Comparison of ENCODE assay signal across 10 mouse cellular contexts in the genomic region with DNA sequence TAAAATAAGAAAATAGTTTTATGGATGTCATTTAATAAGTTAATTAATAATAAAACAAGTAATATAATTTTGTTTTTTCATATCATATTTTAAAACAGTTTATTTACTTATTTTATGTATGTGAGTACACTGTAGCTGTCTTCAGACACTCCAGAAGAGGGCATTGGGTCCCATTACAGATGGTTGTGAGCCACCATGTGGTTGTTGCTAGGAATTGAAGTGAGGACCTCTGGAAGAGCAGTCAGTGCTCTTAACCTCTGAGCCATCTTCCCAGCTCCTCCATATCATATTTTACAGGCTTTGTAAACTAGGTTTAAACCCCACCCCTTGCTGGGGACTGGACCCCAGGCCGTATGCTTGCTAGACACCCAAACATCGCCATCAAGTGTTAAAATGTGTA. TPM values are rescaled to one million over a fixed set of nuclear protein-coding genes. Genes with fewer than 3 reads are reported as not detected.
DNase-seq lines count a peak whose midpoint lies in the region; ATAC-seq and TF ChIP-seq lines count a peak whose summit lies in the region.
"Had no signal": no experiment of that assay in that cellular context is flagged by ENCODE, and none has a peak within 500 bp of the region (broad histone marks: within the 10 kb centered on the region; RNA-seq: fewer than 3 reads in every experiment).

No protein-coding gene starts in this region.

- no peak for DNase-seq in heart, postnatal 0 days (ENCODE audit: low spot score)
- no peak for DNase-seq in heart, postnatal 25 days (ENCODE audit: low spot score)
- DNase-seq in layer of hippocampus, adult 2 months (ENCODE audit: low spot score in 2 of 2) = no peak
- DNase-seq in layer of hippocampus, postnatal 10 days (ENCODE audit: low spot score in 2 of 2) = no peak
- peak; percentile 3 for DNase-seq in CH12.LX (ENCODE audit: extremely low read depth)
- DNase-seq in R1 (ENCODE audit: low read depth, low spot score) = peak; percentile 32
- DNase-seq in T-cell, adult 2 months (ENCODE audit: low spot score) = no peak
- DNase-seq in cerebellum, adult 2 months = no peak
- DNase-seq: cerebellum, postnatal 36 days had no signal

- no peak overlapping the region for H3K4me2 ChIP-seq in heart, postnatal 0 days (ENCODE audit: low read depth, low read length)
- no peak overlapping the region for H3K4me2 ChIP-seq in CH12.LX (ENCODE audit: insufficient read depth, low read depth, poor library complexity, severe bottlenecking)

- no peaks in the 10 kb centered on the region for H3K9me3 ChIP-seq in heart, postnatal 0 days (replicated peaks; ENCODE audit: control insufficient read depth, low read length)
- no peaks in the 10 kb centered on the region for H3K9me3 ChIP-seq in CH12.LX (replicated peaks; ENCODE audit: low read length)
- H3K9me3 ChIP-seq: hindbrain, embryonic 10.5 days had no signal

- no peaks in the 10 kb centered on the region for H3K79me2 ChIP-seq in CH12.LX (replicated peaks; ENCODE audit: control insufficient read depth, extremely low read depth, insufficient read depth, poor library complexity, severe bottlenecking)

- no peak overlapping the region for H3K9ac ChIP-seq in heart, postnatal 0 days (replicated peaks; ENCODE audit: low read depth, low read length)
- H3K9ac ChIP-seq in CH12.LX (ENCODE audit: insufficient read depth, low read depth) = no peak overlapping the region

- whole genome bisulfite sequencing in heart, postnatal 0 days = 88% methylated on average over 2 of the region's 2 CpGs
- WGBS in cerebellum, adult 2 months = 84% methylated on average over 2 of the region's 2 CpGs

- H3K27me3 ChIP-seq in heart, postnatal 0 days (ENCODE audit: control insufficient read depth, insufficient read depth, low read length) = no peaks in the 10 kb centered on the region
- no peaks in the 10 kb centered on the region for H3K27me3 ChIP-seq in CH12.LX (replicated peaks)
- H3K27me3 ChIP-seq in cerebellum, adult 2 months (ENCODE audit: control insufficient read depth, insufficient read depth, low read length) = no peaks in the 10 kb centered on the region

- no peaks in the 10 kb centered on the region for H3K4me1 ChIP-seq in heart, postnatal 0 days (ENCODE audit: control insufficient read depth, insufficient read depth)
- no peaks in the 10 kb centered on the region for H3K4me1 ChIP-seq in CH12.LX (ENCODE audit: control insufficient read depth in 1 of 2, insufficient read depth in 2 of 2)
- no peaks in the 10 kb centered on the region for H3K4me1 ChIP-seq in cerebellum, adult 2 months (ENCODE audit: control insufficient read depth, insufficient read depth, low read length)
- H3K4me1 ChIP-seq: hindbrain, embryonic 10.5 days had no signal

- no peak overlapping the region for H3K27ac ChIP-seq in heart, postnatal 0 days (ENCODE audit: low read depth)
- no peak overlapping the region for H3K27ac ChIP-seq in layer of hippocampus, adult 2 months
- H3K27ac ChIP-seq in CH12.LX (ENCODE audit: insufficient read depth, low read depth) = no peak overlapping the region
- H3K27ac ChIP-seq in cerebellum, adult 2 months (ENCODE audit: insufficient read depth, low read length) = no peak overlapping the region
- H3K27ac ChIP-seq: hindbrain, embryonic 10.5 days had no signal

- no peak for TF ChIP-seq POLR2A in CH12.LX (IDR thresholded peaks at IDR 0.05; ENCODE audit: low read depth, low read length)
- TF ChIP-seq POLR2A in cerebellum, adult 2 months (IDR thresholded peaks at IDR 0.05; ENCODE audit: borderline replicate concordance, insufficient read depth, low read length) = no peak

- H3K4me3 ChIP-seq in heart, postnatal 0 days (ENCODE audit: low read depth, low read length) = no peak overlapping the region
- no peak overlapping the region for H3K4me3 ChIP-seq in layer of hippocampus, adult 2 months
- no peak overlapping the region for H3K4me3 ChIP-seq in CH12.LX (replicated peaks in 1 of 3; ENCODE audit: low read depth in 2 of 3, low read length in 2 of 3, poor library complexity in 1 of 3)
- H3K4me3 ChIP-seq in cerebellum, adult 2 months (replicated peaks; ENCODE audit: insufficient read depth, low read depth, low read length) = no peak overlapping the region
- H3K4me3 ChIP-seq: hindbrain, embryonic 10.5 days had no signal

- TF ChIP-seq EP300 in heart, postnatal 0 days (IDR thresholded peaks at IDR 0.05; ENCODE audit: low read depth) = no peak
- TF ChIP-seq EP300 in CH12.LX (IDR thresholded peaks at IDR 0.05; ENCODE audit: low read length) = no peak

- H3K36me3 ChIP-seq in heart, postnatal 0 days (replicated peaks; ENCODE audit: control insufficient read depth, insufficient read depth, low read length) = peaks cover 82% of the 10 kb centered on the region
- peaks cover 12 to 36% of the 10 kb centered on the region in 2 experiments for H3K36me3 ChIP-seq in CH12.LX (replicated peaks in 1 of 2; ENCODE audit: control insufficient read depth in 1 of 2, insufficient read depth in 1 of 2, low read length in 1 of 2)

- TF ChIP-seq CTCF in heart, postnatal 0 days (IDR thresholded peaks at IDR 0.05; ENCODE audit: low read depth) = peak; percentile 47
- TF ChIP-seq CTCF in layer of hippocampus, adult 2 months (conservative IDR thresholded peaks at IDR 0.05) = peak; percentile 77
- peak; percentile 7 to 66; a peak in 2 of 4 replicates for TF ChIP-seq CTCF in CH12.LX (conservative IDR thresholded peaks at IDR 0.05 in 1 of 2, IDR thresholded peaks at IDR 0.05 in 1 of 2; ENCODE audit: low read depth in 2 of 2, low read length in 2 of 2)
- no peak for TF ChIP-seq CTCF in cerebellum, adult 2 months (IDR thresholded peaks at IDR 0.05; ENCODE audit: borderline replicate concordance, insufficient read depth, low read depth, low read length)

- ATAC-seq in heart, postnatal 0 days (ENCODE audit: insufficient read depth, low read depth) = peak; percentile 44; the same call in 1 of the 2 replicates

- in situ Hi-C loops in CH12.LX (cut with MboI; ENCODE audit: low pct_ligation_motif_present, low pct_unique_long_range_greater_than_20kb, low sequenced_read_pairs) = no loop called here

- dilution Hi-C loops in CH12.LX (cut with MboI; ENCODE audit: extremely low pct_ligation_motif_present, extremely low pct_unique_long_range_greater_than_20kb, low sequenced_read_pairs) = no loop called here

- intact Hi-C loops in heart, postnatal 25 days (cut with DNase I) = no loop called here

- no peak; the same call in none of the 2 replicates for TF ChIP-seq RAD21 in CH12.LX (IDR thresholded peaks at IDR 0.05; ENCODE audit: low read depth, low read length)

TF ChIP-seq in CH12.LX, 34 proteins besides CTCF, POLR2A, EP300 and RAD21:
- TF ChIP-seq CHD1 (IDR thresholded peaks at IDR 0.05; ENCODE audit: low read depth, low read length) = no peak
- TF ChIP-seq SMC3 (IDR thresholded peaks at IDR 0.05; ENCODE audit: low read depth, low read length) = peak; percentile 28; the same call in 1 of the 2 replicates
- TF ChIP-seq NELFE (IDR thresholded peaks at IDR 0.05; ENCODE audit: low read depth, low read length) = no peak
TF ChIP-seq in CH12.LX: peak in this region for 1.

RNA-seq across cellular contexts. Expression of gene Agl, which starts 36.4 kb away (rescaled TPM):
- total RNA-seq in heart, postnatal 0 days (2014; rRNA removed; ENCODE audit: low replicate concordance) = 241 and 242 TPM in 2 replicates
- polyA plus RNA-seq in heart, postnatal 0 days (2015; fragmentation: Nextera tagmentation; extraction: Ambion mirVana) = 69.0 and 75.0 TPM in 2 replicates
- total RNA-seq in heart, postnatal 25 days (2021) = 100 to 1,000 TPM; 199 to 210 TPM
- total RNA-seq in layer of hippocampus, adult 2 months (2021) = 10 to 100 TPM; 26.1 to 27.2 TPM
- total RNA-seq in layer of hippocampus, postnatal 10 days (2021) = 10 to 100 TPM; 28.6 to 31.0 TPM
- total RNA-seq in CH12.LX (2012; rRNA removed) (3.2 and 4.7 TPM in 2 replicates), CH12.LX (2014; rRNA removed) (5.2 and 5.7 TPM in 2 replicates)
- polyA plus RNA-seq in CH12.LX (2012; ENCODE audit: insufficient read length, low read depth) = 5.7 and 5.8 TPM in 2 replicates
- 20.6 and 20.8 TPM in 2 replicates for polyA plus RNA-seq in cerebellum, adult 2 months (2012; rRNA removed)

RNA-seq across cellular contexts. Expression of gene Slc35a3, which starts 59.0 kb away (rescaled TPM):
- 18.3 and 28.9 TPM in 2 replicates for total RNA-seq in heart, postnatal 0 days (2014; rRNA removed; ENCODE audit: low replicate concordance)
- 6.9 and 7.0 TPM in 2 replicates for polyA plus RNA-seq in heart, postnatal 0 days (2015; fragmentation: Nextera tagmentation; extraction: Ambion mirVana)
- total RNA-seq in heart, postnatal 25 days (2021) = 10 to 100 TPM; 13.9 to 14.6 TPM
- total RNA-seq in layer of hippocampus, adult 2 months (2021) = 10 to 100 TPM; 15.8 to 18.3 TPM
- 10 to 100 TPM; 15.2 to 16.9 TPM for total RNA-seq in layer of hippocampus, postnatal 10 days (2021)
- total RNA-seq in CH12.LX (2012; rRNA removed) (16.3 and 17.8 TPM in 2 replicates), CH12.LX (2014; rRNA removed) (45.7 and 52.5 TPM in 2 replicates)
- 21.7 and 24.6 TPM in 2 replicates for polyA plus RNA-seq in CH12.LX (2012; ENCODE audit: insufficient read length, low read depth)
- 14.4 and 16.2 TPM in 2 replicates for polyA plus RNA-seq in cerebellum, adult 2 months (2012; rRNA removed)

Comparison
In these comparisons a context has a peak if more than half of its experiments do, and no peak if none do; other contexts are left out.
1. DNase-seq: peak in CH12.LX (single experiment) and R1 (single experiment); none in heart, postnatal 0 days (single experiment), heart, postnatal 25 days (single experiment), layer of hippocampus, adult 2 months (0 of 2), layer of hippocampus, postnatal 10 days (0 of 2), T-cell, adult 2 months (single experiment) and cerebellum, adult 2 months (0 of 2).
2. RNA of gene Agl, which starts 36.4 kb away (total RNA-seq): 241 to 242 TPM in heart, postnatal 0 days, 199 to 210 TPM in heart, postnatal 25 days, 28.6 to 31.0 TPM in layer of hippocampus, postnatal 10 days and 26.1 to 27.2 TPM in layer of hippocampus, adult 2 months; 3.2 to 5.7 TPM in CH12.LX; every median in the first group is over 4 times any median in the second.